Mouse (Mus musculus): ENCODE data around the gene Ndufb2. TPM values are rescaled to one million over a fixed set of nuclear protein-coding genes. Genes with fewer than 3 reads are reported as not detected.
A peak's percentile ranks its signal among the peaks of the same experiment; 100 is the strongest.

Gene Ndufb2
- polyA plus RNA-seq, 1 experiment = 68.1 TPM

DNA sequence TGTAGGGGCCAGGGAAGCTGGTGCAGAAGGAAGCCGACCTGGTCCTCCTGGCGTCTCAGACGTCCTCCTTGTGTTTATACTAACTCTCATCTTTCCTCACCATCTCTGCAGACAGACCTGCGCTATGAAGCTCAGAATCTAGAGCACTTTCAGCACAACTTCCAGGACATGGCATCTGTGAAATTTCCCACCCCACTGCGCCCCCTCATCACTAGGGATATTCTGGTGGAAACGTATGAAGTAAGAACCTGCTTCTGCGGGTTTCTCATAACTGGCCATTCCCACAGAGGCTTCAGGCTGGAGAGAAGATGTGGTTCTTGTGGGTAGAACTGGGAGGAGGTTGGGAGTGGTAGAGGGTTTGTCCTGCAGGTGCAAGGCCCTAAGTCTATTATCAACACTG, 12.8 kb upstream of the Ndufb2 start:
- TF ChIP-seq POLR2A (IDR thresholded peaks at IDR 0.05; ENCODE audit: borderline replicate concordance, low read depth, low read length) = no peak
- no peak for TF ChIP-seq CTCF (IDR thresholded peaks at IDR 0.05; ENCODE audit: low read depth, low read length)
- peaks cover 6% of the 10 kb centered on the region for H3K4me1 ChIP-seq (ENCODE audit: control insufficient read depth, insufficient read depth, low read length)

DNA sequence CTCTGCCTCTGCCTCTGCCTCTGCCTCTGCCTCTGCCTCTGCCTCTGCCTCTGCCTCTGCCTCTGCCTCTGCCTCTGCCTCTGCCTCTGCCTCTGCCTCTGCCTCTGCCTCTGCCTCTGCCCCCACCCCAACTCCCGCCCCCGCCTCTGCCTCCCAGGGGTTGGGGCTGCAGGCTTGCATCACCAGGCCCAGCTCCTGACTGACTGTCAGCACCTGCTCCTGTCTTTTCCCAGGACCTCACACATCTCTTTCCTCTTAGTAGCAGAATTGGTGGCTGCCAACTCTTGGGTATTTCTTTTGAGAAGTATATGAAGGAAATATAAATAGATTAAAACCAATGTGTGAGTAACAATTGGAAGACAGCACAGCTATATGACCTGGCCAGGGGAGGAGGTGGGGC, 11.8 kb upstream of the Ndufb2 start:
- TF ChIP-seq POLR2A (IDR thresholded peaks at IDR 0.05; ENCODE audit: borderline replicate concordance, low read depth, low read length) (no peak), CTCF (IDR thresholded peaks at IDR 0.05; ENCODE audit: low read depth, low read length) (no peak)
- no peak overlapping the region for H3K4me3 ChIP-seq (ENCODE audit: insufficient read depth, low read length)
- no peaks in the 10 kb centered on the region for H3K4me1 ChIP-seq (ENCODE audit: control insufficient read depth, insufficient read depth, low read length)
- no peak overlapping the region for H3K27ac ChIP-seq (ENCODE audit: insufficient read depth, low read depth, low read length)

More for the DNA sequence above, 12.8 kb upstream of the Ndufb2 start:
- Histone ChIP-seq H3K4me3 (ENCODE audit: insufficient read depth, low read length) (no peak overlapping the region), H3K27ac (ENCODE audit: insufficient read depth, low read depth, low read length) (no peak overlapping the region)

DNA sequence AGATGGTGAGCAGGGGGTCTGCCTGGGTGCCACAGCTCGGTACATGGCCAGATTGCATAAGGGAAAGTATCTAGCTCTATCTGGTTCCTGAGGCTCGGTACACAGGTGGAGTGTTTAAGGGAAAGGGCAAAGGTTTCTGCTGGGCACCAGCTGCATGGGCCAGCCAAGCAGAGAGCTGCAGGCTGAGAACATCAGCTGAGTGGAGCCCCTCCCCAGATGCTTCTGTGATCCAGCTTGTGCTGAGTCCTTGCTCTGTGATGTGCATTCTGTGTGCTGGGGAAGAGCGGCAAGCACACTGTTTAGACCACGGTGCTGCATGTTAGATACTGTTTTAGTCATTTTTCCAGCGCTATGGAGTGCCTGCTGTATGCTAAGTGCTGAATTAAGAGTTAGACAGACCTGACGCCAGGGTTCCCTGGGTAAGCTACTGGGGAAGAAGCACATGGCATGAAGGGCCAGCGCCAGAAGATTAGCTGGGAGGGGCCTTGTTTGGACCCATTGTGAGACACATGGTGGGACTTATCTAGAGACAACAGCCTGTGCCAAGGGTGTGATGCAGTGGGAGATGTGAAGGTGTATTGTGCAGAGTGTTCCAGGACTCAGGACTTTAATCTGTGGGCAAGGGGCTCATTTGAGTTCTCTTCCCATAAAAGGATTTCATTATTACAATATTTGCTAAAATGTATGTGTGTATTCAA, 11.1 kb upstream of the Ndufb2 start:
- no peak overlapping the region for H3K4me3 ChIP-seq (ENCODE audit: insufficient read depth, low read length)
- H3K4me1 ChIP-seq (ENCODE audit: control insufficient read depth, insufficient read depth, low read length) = no peaks in the 10 kb centered on the region
- TF ChIP-seq CTCF (IDR thresholded peaks at IDR 0.05; ENCODE audit: low read depth, low read length) (no peak), POLR2A (IDR thresholded peaks at IDR 0.05; ENCODE audit: borderline replicate concordance, low read depth, low read length) (no peak)
- no peak overlapping the region for H3K27ac ChIP-seq (ENCODE audit: insufficient read depth, low read depth, low read length)

DNA sequence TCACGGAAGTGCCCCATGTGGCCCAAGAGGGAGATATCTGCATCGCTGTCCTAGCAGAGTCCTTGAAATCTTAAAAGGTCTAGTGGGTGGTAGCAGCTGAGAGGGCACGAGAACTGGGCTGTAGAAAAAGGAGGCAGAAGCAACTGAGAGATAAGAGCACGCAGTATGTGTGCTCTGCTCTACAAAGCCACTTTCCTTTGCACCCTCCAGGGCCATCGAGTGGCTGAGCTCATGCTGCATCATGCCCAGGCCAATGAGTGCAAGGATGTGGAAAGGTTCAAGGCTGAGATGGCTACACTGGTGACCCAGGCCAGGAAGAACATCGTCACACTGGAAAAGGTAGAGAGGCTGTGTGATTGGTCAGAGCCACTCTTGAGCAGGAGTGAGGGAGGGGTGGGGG, 6.9 kb upstream of the Ndufb2 start, which contains the start of gene Gm42420:
Gene Gm42420 (plus strand): TSS at position 237 of the 400 bp plus-strand sequence.
- no peak for TF ChIP-seq POLR2A (IDR thresholded peaks at IDR 0.05; ENCODE audit: borderline replicate concordance, low read depth, low read length)
- TF ChIP-seq CTCF (IDR thresholded peaks at IDR 0.05; ENCODE audit: low read depth, low read length) = no peak
- Histone ChIP-seq H3K4me1 (ENCODE audit: control insufficient read depth, insufficient read depth, low read length) (no peaks in the 10 kb centered on the region), H3K27ac (ENCODE audit: insufficient read depth, low read depth, low read length) (no peak within 1 kb of the TSS), H3K4me3 (ENCODE audit: insufficient read depth, low read length) (no peak within 1 kb of the TSS)

DNA sequence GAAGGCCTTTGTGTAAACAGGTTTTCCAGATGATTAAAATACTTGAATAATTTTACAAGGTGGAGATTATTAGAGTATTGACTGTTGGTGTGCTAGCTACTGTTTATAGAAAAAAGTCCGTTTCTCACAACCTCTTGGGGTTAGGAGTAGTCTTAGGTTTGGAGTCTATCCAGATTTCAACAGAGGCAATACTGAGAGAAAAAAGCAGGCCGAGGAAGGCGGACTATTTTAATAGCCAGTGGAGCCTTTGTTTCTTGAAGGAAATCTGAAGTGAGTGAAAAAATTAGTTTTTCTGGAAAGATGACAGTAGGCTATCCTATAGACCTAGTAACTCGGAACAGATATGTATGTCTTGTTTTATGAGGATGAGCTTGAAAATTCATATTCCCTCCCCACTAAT, 893 bp upstream of the Ndufb2 start:
- Histone ChIP-seq H3K27ac (ENCODE audit: insufficient read depth, low read depth, low read length) (no peak overlapping the region), H3K4me1 (ENCODE audit: control insufficient read depth, insufficient read depth, low read length) (peaks cover 6% of the 10 kb centered on the region), H3K4me3 (ENCODE audit: insufficient read depth, low read length) (0 out of 2 replicates have a peak overlapping the region, but pooled peaks have one; percentile 69)
- no peak for TF ChIP-seq CTCF (IDR thresholded peaks at IDR 0.05; ENCODE audit: low read depth, low read length)
- no peak for TF ChIP-seq POLR2A (IDR thresholded peaks at IDR 0.05; ENCODE audit: borderline replicate concordance, low read depth, low read length)

DNA sequence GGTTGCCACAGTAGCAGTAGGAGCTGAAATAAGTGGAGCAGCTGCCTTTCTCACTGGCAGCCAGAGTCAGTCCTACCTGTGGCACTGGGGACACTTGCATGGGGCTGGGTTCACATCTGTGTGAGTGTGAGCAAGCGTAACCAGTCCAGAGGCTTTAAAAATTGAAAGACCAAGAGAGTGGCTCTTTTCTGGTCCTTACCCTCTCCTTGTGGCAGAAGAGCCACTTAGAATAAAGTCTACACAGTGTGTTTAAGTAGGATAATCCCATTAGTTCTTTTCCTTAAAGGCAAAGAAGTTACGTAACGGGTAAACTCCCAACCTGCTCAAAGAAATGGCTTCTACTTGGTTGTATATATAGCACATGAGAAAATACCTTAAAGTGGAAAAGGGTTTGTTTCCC, 8.5 kb downstream of the Ndufb2 start:
- TF ChIP-seq CTCF (IDR thresholded peaks at IDR 0.05; ENCODE audit: low read depth, low read length) (no peak), POLR2A (IDR thresholded peaks at IDR 0.05; ENCODE audit: borderline replicate concordance, low read depth, low read length) (no peak)
- Histone ChIP-seq H3K4me3 (ENCODE audit: insufficient read depth, low read length) (no peak overlapping the region), H3K27ac (ENCODE audit: insufficient read depth, low read depth, low read length) (no peak overlapping the region), H3K4me1 (ENCODE audit: control insufficient read depth, insufficient read depth, low read length) (no peaks in the 10 kb centered on the region)

DNA sequence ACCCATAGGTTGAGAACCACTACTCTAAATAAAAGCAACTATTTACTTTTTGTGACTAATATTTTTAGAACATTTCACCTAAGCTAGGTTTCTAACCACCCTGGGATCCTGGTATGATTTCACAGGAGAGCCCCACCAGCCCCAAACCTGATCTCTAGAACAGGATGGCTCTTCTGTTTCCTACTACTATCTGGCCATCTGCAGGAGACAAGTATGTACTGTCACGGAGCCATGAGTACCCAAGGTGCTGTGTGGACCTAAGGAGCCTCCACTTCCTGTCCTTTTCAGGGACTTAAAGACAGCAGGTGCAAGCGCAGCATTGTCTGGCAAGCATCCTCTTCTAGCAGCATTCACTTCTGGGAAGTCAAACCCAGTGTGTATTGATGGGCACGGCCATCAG, 9.5 kb downstream of the Ndufb2 start:
- Histone ChIP-seq H3K27ac (ENCODE audit: insufficient read depth, low read depth, low read length) (no peak overlapping the region), H3K4me1 (ENCODE audit: control insufficient read depth, insufficient read depth, low read length) (peaks cover 4% of the 10 kb centered on the region; the same call in 1 of the 2 replicates), H3K4me3 (ENCODE audit: insufficient read depth, low read length) (no peak overlapping the region)
- TF ChIP-seq CTCF (IDR thresholded peaks at IDR 0.05; ENCODE audit: low read depth, low read length) (no peak), POLR2A (IDR thresholded peaks at IDR 0.05; ENCODE audit: borderline replicate concordance, low read depth, low read length) (no peak)

DNA sequence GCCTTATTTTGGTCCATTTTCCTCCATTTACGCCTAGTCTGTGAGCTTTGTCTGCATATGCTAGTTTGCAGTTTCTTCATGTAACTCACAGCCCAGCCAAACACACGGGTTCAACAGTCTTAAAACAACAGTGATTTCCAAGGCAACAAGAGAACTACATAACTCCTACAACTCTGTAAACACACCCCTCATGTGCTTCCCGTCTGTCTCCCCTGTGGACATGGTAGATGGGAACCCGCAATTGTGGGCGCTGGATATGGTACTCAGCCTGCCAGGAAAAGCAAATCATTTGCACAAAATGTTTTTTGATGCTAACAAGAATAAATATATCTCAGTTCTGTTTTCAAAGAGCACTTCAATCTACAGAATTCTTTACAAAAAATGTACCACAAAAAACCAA, 12.2 kb downstream of the Ndufb2 start:
- no peak overlapping the region for H3K27ac ChIP-seq (ENCODE audit: insufficient read depth, low read depth, low read length)
- no peak for TF ChIP-seq CTCF (IDR thresholded peaks at IDR 0.05; ENCODE audit: low read depth, low read length)
- TF ChIP-seq POLR2A (IDR thresholded peaks at IDR 0.05; ENCODE audit: borderline replicate concordance, low read depth, low read length) = no peak
- no peak overlapping the region for H3K4me3 ChIP-seq (ENCODE audit: insufficient read depth, low read length)
- peaks cover 8% of the 10 kb centered on the region for H3K4me1 ChIP-seq (ENCODE audit: control insufficient read depth, insufficient read depth, low read length)

DNA sequence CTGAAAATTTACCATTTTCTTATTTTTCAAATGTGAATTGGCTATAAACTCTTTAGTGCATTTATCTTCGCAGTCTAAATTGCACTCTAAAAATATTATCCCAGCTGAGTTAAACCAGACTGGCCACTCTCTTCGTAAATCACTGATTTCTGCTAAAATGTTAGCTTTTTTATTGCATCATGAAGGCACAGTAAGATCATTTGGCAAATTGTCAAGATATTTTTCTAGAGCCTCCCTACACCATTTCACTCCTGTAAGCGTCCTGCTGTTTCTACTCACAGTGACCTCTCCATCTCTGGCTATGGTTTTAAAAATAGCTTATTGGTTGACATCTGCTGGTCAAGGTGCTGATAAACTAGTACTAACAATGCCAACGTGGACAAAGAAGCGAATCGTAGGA, 13.7 kb downstream of the Ndufb2 start:
- TF ChIP-seq CTCF (IDR thresholded peaks at IDR 0.05; ENCODE audit: low read depth, low read length) = no peak
- TF ChIP-seq POLR2A (IDR thresholded peaks at IDR 0.05; ENCODE audit: borderline replicate concordance, low read depth, low read length) = no peak
- H3K4me1 ChIP-seq (ENCODE audit: control insufficient read depth, insufficient read depth, low read length) = peaks cover 8% of the 10 kb centered on the region
- H3K4me3 ChIP-seq (ENCODE audit: insufficient read depth, low read length) = no peak overlapping the region

DNA sequence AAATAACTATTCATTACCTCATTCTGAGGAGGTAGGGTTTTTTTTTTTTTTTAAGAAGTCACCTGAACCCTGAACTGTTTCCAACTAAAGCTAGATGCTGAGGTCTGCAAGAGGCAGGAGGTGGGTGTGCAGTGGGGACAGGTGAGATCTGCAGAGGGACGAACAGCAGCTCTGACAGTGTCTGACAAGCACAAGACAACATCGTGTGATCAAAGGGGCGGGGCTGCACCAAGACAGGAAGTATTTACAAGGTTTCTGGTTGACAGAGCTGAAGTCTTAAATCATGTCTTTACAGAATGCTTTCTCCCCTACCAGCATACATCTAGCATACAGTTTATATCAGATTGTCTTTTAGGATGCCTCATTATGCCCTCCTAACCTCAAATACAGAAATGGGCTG, 14.5 kb downstream of the Ndufb2 start:
- H3K4me1 ChIP-seq (ENCODE audit: control insufficient read depth, insufficient read depth, low read length) = peaks cover 8% of the 10 kb centered on the region
- no peak overlapping the region for H3K4me3 ChIP-seq (ENCODE audit: insufficient read depth, low read length)
- TF ChIP-seq POLR2A (IDR thresholded peaks at IDR 0.05; ENCODE audit: borderline replicate concordance, low read depth, low read length) (no peak), CTCF (IDR thresholded peaks at IDR 0.05; ENCODE audit: low read depth, low read length) (no peak)
- no peak overlapping the region for H3K27ac ChIP-seq (ENCODE audit: insufficient read depth, low read depth, low read length)

More for the DNA sequence above, 13.7 kb downstream of the Ndufb2 start:
- no peak overlapping the region for H3K27ac ChIP-seq (ENCODE audit: insufficient read depth, low read depth, low read length)
